Mouse (Mus musculus) heart, embryonic 12.5 days (tissue): ENCODE data around the gene Sowaha. TPM values are rescaled to one million over a fixed set of nuclear protein-coding genes. Genes with fewer than 3 reads are reported as not detected.
"Not testable (repeated sequence)": the region's sequence is repeated elsewhere in the genome, so short reads cannot be mapped to it uniquely, and the experiment has no call there.

Experiments
- ATAC-seq: fragments of 200-750 bp; cut with Nextera tagmentation; 2 replicates; pipeline ENCODE4 v1.8.0; 2017; ENCODE audit warnings: moderate TSS enrichment, moderate library complexity; ENCODE audit not compliant: insufficient number of reproducible peaks, low FRiP score
- H3K27ac ChIP-seq: fragments of 300-500 bp; sonication (generic); 2 replicates; pipeline ENCODE4 v1.5.1; 2016; ENCODE audit warnings: mild to moderate bottlenecking, moderate library complexity; ENCODE audit not compliant: poor library complexity, severe bottlenecking
- H3K27me3 ChIP-seq: fragments of 300-500 bp; sonication (generic); replicated peaks from 2 replicates; pipeline ENCODE4 v1.6.1; 2016; ENCODE audit warnings: mild to moderate bottlenecking, moderate library complexity
- H3K36me3 ChIP-seq: fragments of 300-500 bp; sonication (generic); 2 replicates; pipeline ENCODE4 v1.6.1; 2016; ENCODE audit warnings: mild to moderate bottlenecking, moderate library complexity
- H3K4me1 ChIP-seq: fragments of 300-500 bp; sonication (generic); replicated peaks from 2 replicates; pipeline ENCODE4 v1.6.1; 2016; ENCODE audit warnings: mild to moderate bottlenecking
- H3K4me2 ChIP-seq: fragments of 300-500 bp; sonication (generic); 2 replicates; pipeline ENCODE4 v1.6.1; 2016; ENCODE audit warnings: mild to moderate bottlenecking, moderate library complexity
- H3K4me3 ChIP-seq: fragments of 300-500 bp; sonication (generic); 2 replicates; pipeline ENCODE4 v1.5.1; 2016; ENCODE audit warnings: mild to moderate bottlenecking
- H3K9ac ChIP-seq: fragments of 300-500 bp; sonication (generic); 2 replicates; pipeline ENCODE4 v1.6.1; 2016; ENCODE audit warnings: mild to moderate bottlenecking, moderate library complexity
- H3K9me3 ChIP-seq: fragments of 300-500 bp; sonication (generic); replicated peaks from 2 replicates; pipeline ENCODE4 v1.6.1; 2016; ENCODE audit warnings: mild to moderate bottlenecking, moderate library complexity
- WGBS: fragments of 180-500 bp; shearing (Covaris S2); methylation state at CpG from one replicate; pipeline ENCODE4 v1.1.7; 2016; 5-methylcytosine and 5-hydroxymethylcytosine counted together
- polyA plus RNA-seq: library from polyadenylated mRNA; unstranded; fragments of >200 nt; fragmentation: Nextera tagmentation; extraction: Ambion mirVana; gene quantifications from 2 replicates; pipeline ENCODE4 v1.2.1, GENCODE M21; 2016

Gene Sowaha
- polyA plus RNA-seq, 1 experiment from 2014 or later = 0.54 TPM

DNA sequence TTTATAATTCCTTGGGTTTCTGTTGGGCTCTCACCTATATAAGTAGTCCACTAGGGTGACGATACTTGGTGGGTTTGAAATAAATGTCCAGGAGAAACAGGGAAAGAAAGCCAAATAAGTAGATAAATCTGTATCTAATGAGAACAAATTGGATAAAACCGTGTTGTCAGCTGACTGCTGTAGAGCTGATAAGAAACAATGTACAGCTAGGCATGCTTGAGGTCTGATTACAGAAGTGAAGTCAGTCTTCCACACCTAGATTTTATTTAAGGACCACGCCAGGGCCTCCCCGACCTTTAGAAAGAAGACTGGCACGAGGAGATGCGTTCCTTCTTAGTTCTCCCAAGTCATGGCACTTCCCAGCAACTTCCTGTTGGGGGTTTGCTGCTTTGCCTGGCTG is 47.0 kb downstream of the Sowaha start:
- H3K9me3 ChIP-seq = no peaks in the 10 kb centered on the region
- 40% methylated on average over 6 of the region's 6 CpGs for WGBS
- ATAC-seq = no peak

DNA sequence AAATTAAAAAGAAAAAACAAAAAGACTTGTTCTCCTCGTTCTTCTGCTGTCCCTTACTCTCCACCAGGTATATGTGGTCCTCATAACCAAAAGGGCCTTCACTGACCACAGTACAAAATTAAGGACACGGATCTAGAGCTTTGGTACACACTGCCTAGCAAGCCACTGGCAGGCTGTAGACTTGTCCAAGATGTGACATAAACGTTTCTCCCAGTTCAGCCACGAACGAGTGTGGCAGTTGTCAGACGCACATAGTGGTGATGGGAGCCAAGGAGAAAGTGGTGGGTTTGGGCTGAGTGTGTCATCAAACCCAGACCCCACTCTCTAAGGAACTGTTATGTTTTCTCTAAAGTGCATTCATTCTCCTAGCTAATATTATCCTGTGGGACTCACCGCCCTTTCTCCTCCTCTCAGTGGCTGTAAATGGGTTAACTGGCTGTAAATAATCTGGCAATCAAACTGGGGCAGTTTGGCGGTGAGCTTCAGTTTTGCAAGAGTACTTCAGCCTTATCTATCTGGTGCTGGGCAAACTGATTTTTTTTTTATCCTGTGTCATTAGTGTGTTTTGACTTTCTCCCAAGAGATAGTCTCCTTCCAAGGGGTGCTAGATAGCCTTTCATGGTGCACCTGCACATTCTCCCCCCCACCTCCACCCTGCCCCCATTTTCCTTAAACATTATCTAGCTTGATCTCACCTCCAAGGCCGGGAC is 48.6 kb downstream of the Sowaha start:
- H3K9ac ChIP-seq = peak overlapping the region; percentile 40
- peak; percentile 9; the same call in 1 of the 2 replicates for ATAC-seq
- 15% methylated on average over 9 of the region's 9 CpGs for WGBS

More for the DNA sequence above, 47.0 kb downstream of the Sowaha start:
- H3K4me1 ChIP-seq = peaks cover 14% of the 10 kb centered on the region
- H3K27me3 ChIP-seq = no peaks in the 10 kb centered on the region
- no peak overlapping the region for H3K4me3 ChIP-seq
- H3K4me2 ChIP-seq = no peak overlapping the region
- H3K9ac ChIP-seq = no peak overlapping the region
- H3K36me3 ChIP-seq = peaks cover 11% of the 10 kb centered on the region
- H3K27ac ChIP-seq = no peak overlapping the region

DNA sequence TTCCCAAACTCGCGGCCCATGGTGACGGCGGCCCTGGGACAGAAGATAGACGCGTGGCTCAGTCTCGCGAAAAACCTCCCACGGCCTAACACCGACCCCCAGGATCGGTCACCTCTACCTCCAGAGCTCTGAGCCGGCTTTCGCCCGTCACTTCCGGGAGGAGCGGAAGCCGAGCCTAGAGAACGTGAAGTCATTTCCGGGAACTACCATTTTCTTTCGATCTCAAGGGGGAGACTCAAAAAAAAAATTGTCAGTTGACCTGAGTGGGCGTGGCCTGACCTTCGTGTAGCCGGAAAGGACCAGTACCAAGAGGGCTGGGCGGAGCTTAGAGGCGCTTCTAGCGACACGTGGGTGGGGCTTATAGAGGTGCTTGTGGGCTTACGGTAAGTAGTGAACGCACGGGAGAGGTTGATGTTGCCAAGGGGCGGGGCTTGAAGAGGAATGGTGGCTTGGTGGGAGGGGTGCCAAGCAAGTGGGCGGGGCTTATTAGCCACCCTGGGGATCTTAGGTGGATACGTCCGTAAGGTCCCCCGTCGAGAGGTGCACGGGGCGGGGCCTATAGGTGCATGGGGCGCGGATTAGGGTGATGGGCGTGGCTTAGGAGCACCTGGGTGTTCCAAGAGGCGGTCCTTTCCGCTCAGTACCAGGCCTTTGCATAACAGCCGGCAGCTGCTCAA is 49.3 kb downstream of the Sowaha start, which contains the start of the genes Uqcrq and Gdf9:
Gene Uqcrq, minus strand, starts transcription at position 162 of the 677 bp plus-strand sequence.
Gene Gdf9, plus strand, starts transcription at position 354 of the 677 bp plus-strand sequence.
- Histone ChIP-seq H3K36me3 (peaks cover 15% of the 10 kb centered on the region), H3K4me2 (peak within 1 kb of the TSS; percentile 84), H3K4me1 (peaks cover 23% of the 10 kb centered on the region), H3K4me3 (peak within 1 kb of the TSS; percentile 92), H3K27me3 (no peaks in the 10 kb centered on the region), H3K9me3 (no peaks in the 10 kb centered on the region), H3K9ac (peak within 1 kb of the TSS; percentile 93), H3K27ac (peak within 1 kb of the TSS; percentile 75)
- WGBS = under 1% methylated on average over 44 of the region's 44 CpGs
- peak; percentile 97 for ATAC-seq

More for the DNA sequence above, 48.6 kb downstream of the Sowaha start:
- Histone ChIP-seq H3K9me3 (no peaks in the 10 kb centered on the region), H3K4me3 (peak overlapping the region; percentile 92), H3K4me2 (peak overlapping the region; percentile 65), H3K36me3 (peaks cover 15% of the 10 kb centered on the region), H3K27me3 (no peaks in the 10 kb centered on the region), H3K4me1 (peaks cover 18% of the 10 kb centered on the region), H3K27ac (peak overlapping the region; percentile 75)

GRCm38 (mm10) chr11:53430300-53430669 is 49.8 kb downstream of the Sowaha start:
- Histone ChIP-seq H3K4me3 (peak overlapping the region; percentile 92), H3K4me1 (peaks cover 29% of the 10 kb centered on the region), H3K36me3 (peaks cover 15% of the 10 kb centered on the region), H3K9me3 (no peaks in the 10 kb centered on the region), H3K27ac (peak overlapping the region; percentile 72), H3K9ac (peak overlapping the region; percentile 93), H3K4me2 (peak overlapping the region; percentile 84), H3K27me3 (no peaks in the 10 kb centered on the region)
- WGBS = under 1% methylated on average over 34 of the region's 34 CpGs
- peak; percentile 47 for ATAC-seq

GRCm38 (mm10) chr11:53429182-53429581 is 50.9 kb downstream of the Sowaha start:
- ATAC-seq = no peak
- H3K27ac ChIP-seq = no peak overlapping the region
- H3K4me1 ChIP-seq = peaks cover 34% of the 10 kb centered on the region
- H3K4me3 ChIP-seq = no peak overlapping the region; the same call in 1 of the 2 replicates
- no peaks in the 10 kb centered on the region for H3K9me3 ChIP-seq
- no peaks in the 10 kb centered on the region for H3K27me3 ChIP-seq
- no peak overlapping the region for H3K9ac ChIP-seq
- H3K4me2 ChIP-seq = peak overlapping the region; percentile 84
- peaks cover 15% of the 10 kb centered on the region for H3K36me3 ChIP-seq

- no peak overlapping the region for H3K4me2 ChIP-seq
- no peak for ATAC-seq
- H3K4me3 ChIP-seq = no peak overlapping the region
- H3K9me3 ChIP-seq = no peaks in the 10 kb centered on the region
- no peaks in the 10 kb centered on the region for H3K27me3 ChIP-seq
- no peak overlapping the region for H3K9ac ChIP-seq
- peaks cover 34% of the 10 kb centered on the region for H3K4me1 ChIP-seq
- peaks cover 15% of the 10 kb centered on the region for H3K36me3 ChIP-seq
- 91% methylated on average over 5 of the region's 5 CpGs for WGBS
- no peak overlapping the region for H3K27ac ChIP-seq
Measured at GRCm38 (mm10) chr11:53428716-53429057, 51.4 kb downstream of the Sowaha start.

DNA sequence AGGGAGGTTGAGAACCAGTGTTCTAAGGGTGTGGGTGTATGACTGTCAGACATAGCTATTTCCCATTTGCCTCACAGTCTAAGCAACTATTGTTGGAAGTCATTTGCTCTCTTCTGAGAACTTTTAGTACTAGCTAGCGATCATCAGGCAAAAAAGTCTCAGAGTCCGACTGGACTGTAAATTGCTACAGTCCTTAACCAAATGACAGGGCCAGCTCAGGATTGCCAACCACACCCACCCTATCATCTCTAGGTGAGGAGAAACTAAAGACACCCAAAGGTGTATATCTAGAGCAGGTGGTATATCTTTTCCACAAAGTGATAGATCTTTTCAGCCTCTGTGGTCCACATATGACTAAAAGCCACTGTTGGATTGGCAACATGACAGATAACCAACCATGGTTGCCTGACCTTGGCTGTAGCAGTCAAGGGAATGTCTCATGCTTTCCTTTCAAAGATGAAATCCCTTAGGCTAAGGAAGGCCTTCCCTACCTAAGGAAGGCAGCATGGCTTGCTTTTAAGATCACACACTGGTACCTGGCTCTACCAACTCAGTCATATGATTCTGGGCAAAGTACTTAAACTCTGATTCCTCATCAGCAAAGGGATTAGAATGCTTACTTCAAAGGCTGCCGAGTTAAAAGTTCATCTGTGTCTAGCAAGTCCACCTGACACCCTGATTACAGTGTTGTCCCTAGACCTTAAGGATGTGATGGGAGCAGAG is 51.9 kb downstream of the Sowaha start:
- Histone ChIP-seq H3K4me1 (peaks cover 31% of the 10 kb centered on the region), H3K4me3 (no peak overlapping the region), H3K27ac (no peak overlapping the region), H3K9ac (no peak overlapping the region), H3K9me3 (no peaks in the 10 kb centered on the region), H3K4me2 (no peak overlapping the region), H3K36me3 (peaks cover 15% of the 10 kb centered on the region), H3K27me3 (no peaks in the 10 kb centered on the region)
- WGBS = 89% methylated on average over 3 of the region's 3 CpGs
- ATAC-seq = no peak

DNA sequence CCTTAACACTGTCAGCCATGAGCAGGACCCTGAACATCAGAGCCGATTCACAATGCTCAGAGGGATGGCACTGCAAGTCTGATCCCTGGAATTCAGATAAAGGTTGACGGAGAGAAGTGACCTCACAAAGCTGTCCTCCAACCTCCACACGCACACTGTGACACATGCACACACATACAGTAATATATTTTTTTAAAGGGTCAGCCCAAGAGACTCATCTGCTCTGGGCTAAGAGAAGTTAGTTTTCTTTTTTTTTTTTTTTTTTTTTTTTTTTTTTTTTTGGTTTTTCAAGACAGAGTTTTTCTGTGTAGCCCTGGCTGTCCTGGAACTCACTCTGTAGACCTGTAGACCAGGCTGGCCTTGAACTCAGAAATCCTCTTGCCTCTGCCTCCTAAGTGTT is 53.2 kb downstream of the Sowaha start:
- Histone ChIP-seq H3K4me2 (0 out of 2 replicates have a peak overlapping the region, but pooled peaks have one; percentile 22), H3K36me3 (peaks cover 22% of the 10 kb centered on the region), H3K9ac (peak overlapping the region; percentile 41; the same call in 1 of the 2 replicates), H3K4me1 (peaks cover 36% of the 10 kb centered on the region), H3K27ac (peak overlapping the region; percentile 53)
- not testable (repeated sequence) for H3K27me3 ChIP-seq, H3K4me3 ChIP-seq, ATAC-seq, H3K9me3 ChIP-seq
- WGBS = 49% methylated on average over 3 of the region's 3 CpGs

Other genes starting within 250 kb of the Sowaha start
- gene Hspa4, start 179.8 kb downstream of the Sowaha start, polyA plus RNA-seq = 82.4 and 84.2 TPM in 2 replicates
- 14.0 and 16.5 TPM in 2 replicates for gene Zcchc10, start 155.6 kb downstream of the Sowaha start, polyA plus RNA-seq
- 53.0 and 53.9 TPM in 2 replicates for gene Aff4, start 129.4 kb downstream of the Sowaha start, polyA plus RNA-seq
- gene Leap2, start 57.1 kb downstream of the Sowaha start, polyA plus RNA-seq = not detected in 2 replicates
- 1,089 and 1,102 TPM in 2 replicates for gene Uqcrq, start 49.4 kb downstream of the Sowaha start, polyA plus RNA-seq
- gene Gdf9, start 49.3 kb downstream of the Sowaha start, polyA plus RNA-seq = 0.56 and 1.3 TPM in 2 replicates
- 0.11 and 0.15 TPM in 2 replicates for gene Gm10447, start 23.2 kb downstream of the Sowaha start, polyA plus RNA-seq
- gene Shroom1, start 23.1 kb downstream of the Sowaha start, polyA plus RNA-seq = 5.3 and 5.8 TPM in 2 replicates
- gene Gm9837, start 9.8 kb downstream of the Sowaha start, polyA plus RNA-seq = not detected in 2 replicates
- gene Gm9945, start 108 bp downstream of the Sowaha start, polyA plus RNA-seq = not detected in 2 replicates
- gene Sept8, start 39.0 kb upstream of the Sowaha start, polyA plus RNA-seq = 25.1 and 28.4 TPM in 2 replicates
- gene Kif3a, start 87.1 kb upstream of the Sowaha start, polyA plus RNA-seq = 36.1 and 37.2 TPM in 2 replicates
- 0.83 TPM in 1 of 2 replicates, not detected in the other for gene Il4, start 138.4 kb upstream of the Sowaha start, polyA plus RNA-seq
- not detected in 2 replicates for gene Il13, start 154.4 kb upstream of the Sowaha start, polyA plus RNA-seq
- 24.0 and 25.6 TPM in 2 replicates for gene Rad50, start 227.0 kb upstream of the Sowaha start, polyA plus RNA-seq
- not detected in 2 replicates for gene Il5, start 240.5 kb upstream of the Sowaha start, polyA plus RNA-seq